Mouse (Mus musculus): Measurements from ENCODE around the gene Sugct. TPM values are rescaled to one million over a fixed set of nuclear protein-coding genes. Genes with fewer than 3 reads are reported as not detected.

Sugct gene
- polyA plus RNA-seq, 1 experiment from 2014 or later, result 9.3 TPM

- Histone ChIP-seq H3K27ac (ENCODE audit: low read length) (no peak overlapping the region), H3K36me3 (ENCODE audit: insufficient read depth, low read length) (no peaks in the 10 kb centered on the region), H3K9ac (replicated peaks; ENCODE audit: low read depth) (no peak overlapping the region), H3K4me1 (ENCODE audit: insufficient read depth, low read depth, low read length) (no peaks in the 10 kb centered on the region), H3K4me3 (ENCODE audit: low read depth, low read length) (no peak overlapping the region), H3K9me3 (ENCODE audit: low read length) (no peaks in the 10 kb centered on the region), H3K27me3 (replicated peaks; ENCODE audit: insufficient read depth, low read length) (no peaks in the 10 kb centered on the region), H3K4me2 (replicated peaks; ENCODE audit: low read depth, low read length) (no peak overlapping the region)
- DNase-seq (ENCODE audit: low spot score) (no peak), ATAC-seq (no peak)
- 78% methylated on average over 5 of the region's 5 CpGs for WGBS
- TF ChIP-seq EP300 (IDR thresholded peaks at IDR 0.05) (no peak), CTCF (IDR thresholded peaks at IDR 0.05) (no peak)
These were observed 68.2 kb downstream of the Sugct start for GRCm38 (mm10) chr13:17627108-17627507.

- H3K36me3 ChIP-seq (ENCODE audit: insufficient read depth, low read length), result no peaks in the 10 kb centered on the region
- ATAC-seq, result no peak
These were observed 70.4 kb downstream of the Sugct start for GRCm38 (mm10) chr13:17624976-17625375.

GRCm38 (mm10) chr13:17606217-17606616 is 89.1 kb downstream of the Sugct start:
- WGBS, result 63% methylated on average over 1 of the region's 1 CpGs
- H3K27me3 ChIP-seq (replicated peaks; ENCODE audit: insufficient read depth, low read length), result no peaks in the 10 kb centered on the region
- no peak overlapping the region for H3K4me3 ChIP-seq (ENCODE audit: low read depth, low read length)
- H3K27ac ChIP-seq (ENCODE audit: low read length), result no peak overlapping the region
- H3K9me3 ChIP-seq (ENCODE audit: low read length), result no peaks in the 10 kb centered on the region
- H3K9ac ChIP-seq (replicated peaks; ENCODE audit: low read depth), result no peak overlapping the region
- no peaks in the 10 kb centered on the region for H3K36me3 ChIP-seq (ENCODE audit: insufficient read depth, low read length)
- no peak overlapping the region for H3K4me2 ChIP-seq (replicated peaks; ENCODE audit: low read depth, low read length)
- no peak for DNase-seq (ENCODE audit: low spot score)
- TF ChIP-seq CTCF (IDR thresholded peaks at IDR 0.05), result no peak
- no peak for TF ChIP-seq EP300 (IDR thresholded peaks at IDR 0.05)
- no peaks in the 10 kb centered on the region for H3K4me1 ChIP-seq (ENCODE audit: insufficient read depth, low read depth, low read length)
- no peak for ATAC-seq

More at GRCm38 (mm10) chr13:17624976-17625375, 70.4 kb downstream of the Sugct start:
- DNase-seq (ENCODE audit: low spot score), result no peak
- Histone ChIP-seq H3K4me2 (replicated peaks; ENCODE audit: low read depth, low read length) (no peak overlapping the region), H3K4me3 (ENCODE audit: low read depth, low read length) (no peak overlapping the region), H3K9me3 (ENCODE audit: low read length) (no peaks in the 10 kb centered on the region), H3K27ac (ENCODE audit: low read length) (no peak overlapping the region), H3K27me3 (replicated peaks; ENCODE audit: insufficient read depth, low read length) (no peaks in the 10 kb centered on the region), H3K9ac (replicated peaks; ENCODE audit: low read depth) (no peak overlapping the region), H3K4me1 (ENCODE audit: insufficient read depth, low read depth, low read length) (no peaks in the 10 kb centered on the region)
- TF ChIP-seq CTCF (IDR thresholded peaks at IDR 0.05) (no peak), EP300 (IDR thresholded peaks at IDR 0.05) (no peak)

GRCm38 (mm10) chr13:17604670-17605069 is 90.7 kb downstream of the Sugct start:
- H3K9ac ChIP-seq (replicated peaks; ENCODE audit: low read depth), result no peak overlapping the region
- no peak for TF ChIP-seq CTCF (IDR thresholded peaks at IDR 0.05)
- TF ChIP-seq EP300 (IDR thresholded peaks at IDR 0.05), result no peak
- no peak for ATAC-seq

GRCm38 (mm10) chr13:17603756-17604155 is 91.6 kb downstream of the Sugct start:
- no peak overlapping the region for H3K27ac ChIP-seq (ENCODE audit: low read length)
- H3K27me3 ChIP-seq (replicated peaks; ENCODE audit: insufficient read depth, low read length), result no peaks in the 10 kb centered on the region
- H3K4me2 ChIP-seq (replicated peaks; ENCODE audit: low read depth, low read length), result no peak overlapping the region
- 85% methylated on average over 5 of the region's 5 CpGs for whole genome bisulfite sequencing
- no peak for ATAC-seq
- no peak overlapping the region for H3K4me3 ChIP-seq (ENCODE audit: low read depth, low read length)
- no peak for DNase-seq (ENCODE audit: low spot score)
- TF ChIP-seq EP300 (IDR thresholded peaks at IDR 0.05) (no peak), CTCF (IDR thresholded peaks at IDR 0.05) (no peak)
- no peaks in the 10 kb centered on the region for H3K9me3 ChIP-seq (ENCODE audit: low read length)
- H3K36me3 ChIP-seq (ENCODE audit: insufficient read depth, low read length), result no peaks in the 10 kb centered on the region
- H3K4me1 ChIP-seq (ENCODE audit: insufficient read depth, low read depth, low read length), result no peaks in the 10 kb centered on the region
- H3K9ac ChIP-seq (replicated peaks; ENCODE audit: low read depth), result no peak overlapping the region

More at GRCm38 (mm10) chr13:17604670-17605069, 90.7 kb downstream of the Sugct start:
- H3K4me2 ChIP-seq (replicated peaks; ENCODE audit: low read depth, low read length), result no peak overlapping the region
- no peaks in the 10 kb centered on the region for H3K9me3 ChIP-seq (ENCODE audit: low read length)
- no peak overlapping the region for H3K4me3 ChIP-seq (ENCODE audit: low read depth, low read length)
- H3K27me3 ChIP-seq (replicated peaks; ENCODE audit: insufficient read depth, low read length), result no peaks in the 10 kb centered on the region
- no peaks in the 10 kb centered on the region for H3K36me3 ChIP-seq (ENCODE audit: insufficient read depth, low read length)
- H3K4me1 ChIP-seq (ENCODE audit: insufficient read depth, low read depth, low read length), result no peaks in the 10 kb centered on the region
- no peak overlapping the region for H3K27ac ChIP-seq (ENCODE audit: low read length)
- 39% methylated on average over 3 of the region's 3 CpGs for WGBS
- no peak for DNase-seq (ENCODE audit: low spot score)

- Histone ChIP-seq H3K27ac (ENCODE audit: low read length) (no peak overlapping the region), H3K9ac (replicated peaks; ENCODE audit: low read depth) (no peak overlapping the region), H3K9me3 (ENCODE audit: low read length) (no peaks in the 10 kb centered on the region), H3K27me3 (replicated peaks; ENCODE audit: insufficient read depth, low read length) (no peaks in the 10 kb centered on the region), H3K4me1 (ENCODE audit: insufficient read depth, low read depth, low read length) (no peaks in the 10 kb centered on the region), H3K36me3 (ENCODE audit: insufficient read depth, low read length) (no peaks in the 10 kb centered on the region), H3K4me3 (ENCODE audit: low read depth, low read length) (no peak overlapping the region), H3K4me2 (replicated peaks; ENCODE audit: low read depth, low read length) (no peak overlapping the region)
- no peak for ATAC-seq
- DNase-seq (ENCODE audit: low spot score), result no peak
- TF ChIP-seq EP300 (IDR thresholded peaks at IDR 0.05) (no peak), CTCF (IDR thresholded peaks at IDR 0.05) (no peak)
- WGBS, result 38% methylated on average over 3 of the region's 3 CpGs
These were observed 110.0 kb downstream of the Sugct start for GRCm38 (mm10) chr13:17585267-17585913.

- no peaks in the 10 kb centered on the region for H3K27me3 ChIP-seq (replicated peaks; ENCODE audit: insufficient read depth, low read length)
- TF ChIP-seq EP300 (IDR thresholded peaks at IDR 0.05) (no peak), CTCF (IDR thresholded peaks at IDR 0.05) (peak; percentile 65)
- H3K36me3 ChIP-seq (ENCODE audit: insufficient read depth, low read length), result no peaks in the 10 kb centered on the region
- H3K27ac ChIP-seq (ENCODE audit: low read length), result no peak overlapping the region
- no peaks in the 10 kb centered on the region for H3K9me3 ChIP-seq (ENCODE audit: low read length)
- no peak overlapping the region for H3K4me3 ChIP-seq (ENCODE audit: low read depth, low read length)
- H3K9ac ChIP-seq (replicated peaks; ENCODE audit: low read depth), result no peak overlapping the region
- DNase-seq (ENCODE audit: low spot score) (peak; percentile 15), ATAC-seq (no peak)
- no peak overlapping the region for H3K4me2 ChIP-seq (replicated peaks; ENCODE audit: low read depth, low read length)
- H3K4me1 ChIP-seq (ENCODE audit: insufficient read depth, low read depth, low read length), result no peaks in the 10 kb centered on the region
These were observed 110.5 kb downstream of the Sugct start for GRCm38 (mm10) chr13:17584804-17585203.
